Mouse (Mus musculus) monocyte, adult 2 months (primary cell): ENCODE data around the gene Ankrd65.
"Not testable (repeated sequence)": the region's sequence is repeated elsewhere in the genome, so short reads cannot be mapped to it uniquely, and the experiment has no call there.

Experiments
- DNase-seq, 2 experiments: peaks; one replicate each; pipeline ENCODE4 v3.0.0; 2022; ENCODE audit warnings: low spot score in 2 of 2, low read depth in 1 of 2

Ankrd65 gene

DNA sequence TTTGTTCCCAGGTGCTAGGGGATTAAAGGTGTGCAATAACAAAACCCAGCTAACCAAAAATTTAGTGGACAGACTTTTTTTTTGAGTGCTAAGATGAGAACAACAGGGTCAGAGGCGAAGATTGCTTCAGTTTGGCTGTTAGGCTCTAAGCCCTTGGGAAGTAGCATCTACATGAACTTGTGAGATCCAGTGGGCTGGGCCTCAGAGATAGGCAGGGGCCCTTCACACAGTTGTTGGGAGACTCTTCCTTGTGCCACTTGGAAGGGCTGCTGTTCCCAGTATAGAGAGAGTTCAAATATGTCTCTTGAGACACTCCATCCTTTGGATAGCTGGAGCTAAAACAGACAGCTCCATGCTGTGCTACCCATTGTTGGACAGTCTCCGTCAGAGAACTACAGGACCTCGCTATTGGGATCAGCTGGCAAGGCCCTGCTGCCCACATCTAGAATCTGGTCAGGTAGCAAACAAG is at the start of gene Ankrd65:
Ankrd65 (plus strand) TSS at position 419 of the 469 bp plus-strand sequence.
- no peak for DNase-seq

DNA sequence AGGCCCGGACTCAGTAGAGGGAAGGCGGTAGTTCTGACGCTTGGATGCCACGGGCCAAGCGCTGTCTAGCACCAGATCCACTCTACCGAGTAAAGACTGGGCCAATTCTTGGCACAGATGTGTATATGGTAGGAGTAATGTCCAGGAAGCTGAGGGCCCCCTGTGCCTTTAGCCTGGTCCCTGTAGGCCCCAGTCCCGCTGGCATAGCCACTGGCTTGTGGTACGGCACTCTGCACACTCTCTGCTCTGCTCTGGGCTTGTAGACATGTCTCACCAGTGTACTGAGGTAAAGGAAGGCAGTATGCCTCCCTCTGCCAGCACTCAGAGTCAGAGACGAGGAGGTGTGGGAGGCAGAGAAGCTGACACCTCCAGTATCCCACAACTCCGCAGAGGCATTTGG is 49.6 kb upstream of the Ankrd65 start:
- DNase-seq = not testable (repeated sequence)

DNA sequence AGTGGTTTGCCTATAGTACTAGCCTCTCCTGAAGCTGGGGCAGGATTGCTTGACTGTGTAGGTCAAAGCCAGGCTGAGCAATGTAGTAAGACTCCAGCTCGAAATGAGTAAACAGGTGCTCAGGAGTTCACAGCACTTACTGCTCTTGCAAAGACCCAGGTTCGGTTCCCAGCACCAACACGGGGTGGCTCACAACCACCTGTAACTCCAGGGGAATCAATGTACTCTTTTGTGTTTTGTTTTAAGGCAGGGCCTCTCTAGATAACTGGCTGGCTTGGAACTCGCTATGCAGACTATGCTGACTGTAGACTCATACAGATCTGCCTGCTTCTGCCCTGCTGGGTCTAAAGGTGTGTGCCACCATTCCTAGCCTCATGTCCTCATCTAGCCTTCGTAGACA is 47.6 kb upstream of the Ankrd65 start:
- no peak for DNase-seq

DNA sequence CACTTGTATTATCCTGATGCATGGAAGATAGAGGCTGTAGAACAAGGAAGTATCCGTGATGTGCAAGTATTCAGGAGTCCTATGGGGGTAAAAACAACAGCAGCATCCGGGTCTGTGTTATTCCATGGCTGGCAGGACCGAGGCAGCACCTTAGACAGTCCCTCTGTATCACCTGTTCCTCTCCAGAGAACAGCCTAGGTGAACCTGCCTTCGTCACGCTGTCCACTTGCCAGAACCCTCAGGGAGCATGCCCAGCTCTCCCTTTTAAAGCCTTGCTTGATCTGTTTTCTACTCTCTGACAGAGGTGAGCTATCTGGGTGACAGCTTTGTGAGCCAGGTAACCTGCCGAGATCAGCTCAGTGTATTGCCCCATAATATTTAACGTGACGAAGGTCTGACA is 45.8 kb upstream of the Ankrd65 start:
- DNase-seq = no peak

DNA sequence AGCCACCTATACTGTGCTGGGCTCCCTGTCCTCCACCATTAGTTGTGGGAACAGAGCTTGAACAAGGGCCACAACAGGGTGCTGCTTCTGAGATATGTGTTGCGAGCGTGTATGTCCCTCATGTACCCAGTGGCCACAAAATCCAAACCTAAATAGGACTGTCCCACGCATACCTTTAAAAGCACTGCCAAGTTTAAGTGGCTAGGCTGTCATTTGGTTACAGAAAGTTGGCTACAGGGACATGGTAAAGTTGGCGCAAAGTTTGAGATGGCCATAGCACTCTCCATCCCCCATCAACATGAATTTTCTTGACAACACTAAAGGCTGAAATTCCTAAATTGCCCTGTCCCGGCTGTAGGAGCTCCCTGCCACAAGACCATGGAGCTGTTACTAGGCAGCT is 45.1 kb upstream of the Ankrd65 start:
- DNase-seq = no peak

DNA sequence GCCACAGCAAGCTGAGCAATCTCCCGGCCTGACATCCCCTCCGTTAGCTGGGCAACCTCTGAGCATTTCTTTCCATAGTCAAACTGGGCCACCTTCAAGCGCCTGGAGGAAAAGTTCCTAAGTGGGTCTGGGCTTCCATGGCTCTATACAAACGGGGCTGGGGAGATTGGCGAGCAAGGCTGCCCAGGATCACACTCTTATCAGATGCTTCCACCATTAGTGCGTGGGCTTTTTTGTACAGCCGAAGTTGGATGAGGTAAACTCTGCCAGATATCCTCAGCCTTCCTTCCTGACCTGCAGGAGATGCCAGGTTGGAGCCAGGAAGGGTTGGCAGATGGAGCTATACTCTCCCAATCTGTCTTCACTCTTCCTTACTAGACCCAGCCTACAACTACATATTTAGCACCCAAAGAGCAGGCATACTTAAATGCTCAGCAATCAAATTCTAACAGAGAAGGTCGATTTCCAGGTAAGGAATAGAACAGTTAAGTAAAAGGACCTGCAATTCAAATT is 44.1 kb upstream of the Ankrd65 start:
- DNase-seq = no peak

DNA sequence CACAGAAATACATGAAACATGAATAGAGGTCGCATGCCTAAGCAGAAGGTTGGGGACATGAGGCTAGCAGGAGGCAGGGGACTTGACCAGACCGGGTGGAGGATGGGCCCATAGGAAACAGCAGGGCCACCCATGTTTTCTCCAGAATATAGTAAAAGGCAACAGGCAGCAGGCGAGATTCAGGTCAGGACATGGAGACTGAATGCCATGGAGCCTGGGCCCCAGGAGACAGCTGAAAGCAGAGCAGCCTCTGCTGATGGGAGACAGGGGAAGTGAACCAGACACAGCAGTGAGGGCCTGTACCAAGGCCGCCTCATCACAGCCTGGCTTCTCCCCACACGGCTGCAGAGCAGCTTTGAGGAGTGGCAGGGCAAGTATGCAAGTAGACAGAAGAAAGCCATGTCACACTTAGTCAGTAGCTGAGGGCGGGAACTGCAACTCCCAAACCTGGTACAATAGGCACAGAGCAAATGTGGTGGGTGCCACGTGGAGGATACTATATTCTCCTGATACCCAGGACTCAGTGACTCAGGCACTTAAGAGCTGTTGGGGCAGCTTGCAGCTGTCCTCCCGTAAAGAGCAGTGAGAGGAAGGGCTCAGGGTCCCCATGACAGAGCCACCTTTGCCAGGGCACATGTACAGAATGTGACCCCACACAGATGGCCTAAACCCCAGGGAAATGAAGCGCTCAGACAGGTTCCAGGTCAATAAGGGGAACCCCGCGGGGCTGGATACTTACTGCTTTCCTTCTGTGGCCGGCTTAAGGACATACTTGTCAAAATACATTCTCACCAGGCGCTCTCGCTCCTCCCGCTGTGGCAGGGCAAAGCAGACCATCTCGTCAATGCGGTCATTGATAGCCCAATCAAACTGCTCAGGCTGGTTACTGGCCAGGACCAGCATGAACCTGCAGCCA is 43.4 kb upstream of the Ankrd65 start:
- DNase-seq = no peak

DNA sequence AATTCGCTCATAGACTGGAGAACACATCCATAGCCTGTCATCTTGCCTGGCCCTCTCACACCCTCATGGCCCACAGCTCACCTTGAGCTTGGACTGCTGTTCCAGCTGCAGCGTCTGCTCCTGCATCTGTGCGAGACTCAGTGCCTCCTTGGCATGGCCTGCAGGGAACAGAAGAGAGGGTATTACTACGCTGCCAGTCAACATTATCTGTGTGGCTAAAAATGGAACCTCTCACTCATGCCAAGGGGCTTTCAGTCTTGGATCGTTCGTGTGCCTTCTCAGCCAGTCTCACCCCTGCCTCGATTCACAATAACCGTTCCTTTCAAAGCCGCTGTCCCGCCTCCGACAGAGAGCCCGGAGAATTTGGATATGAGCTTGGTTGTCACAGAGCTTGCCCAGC is 33.2 kb upstream of the Ankrd65 start:
- DNase-seq = no peak

DNA sequence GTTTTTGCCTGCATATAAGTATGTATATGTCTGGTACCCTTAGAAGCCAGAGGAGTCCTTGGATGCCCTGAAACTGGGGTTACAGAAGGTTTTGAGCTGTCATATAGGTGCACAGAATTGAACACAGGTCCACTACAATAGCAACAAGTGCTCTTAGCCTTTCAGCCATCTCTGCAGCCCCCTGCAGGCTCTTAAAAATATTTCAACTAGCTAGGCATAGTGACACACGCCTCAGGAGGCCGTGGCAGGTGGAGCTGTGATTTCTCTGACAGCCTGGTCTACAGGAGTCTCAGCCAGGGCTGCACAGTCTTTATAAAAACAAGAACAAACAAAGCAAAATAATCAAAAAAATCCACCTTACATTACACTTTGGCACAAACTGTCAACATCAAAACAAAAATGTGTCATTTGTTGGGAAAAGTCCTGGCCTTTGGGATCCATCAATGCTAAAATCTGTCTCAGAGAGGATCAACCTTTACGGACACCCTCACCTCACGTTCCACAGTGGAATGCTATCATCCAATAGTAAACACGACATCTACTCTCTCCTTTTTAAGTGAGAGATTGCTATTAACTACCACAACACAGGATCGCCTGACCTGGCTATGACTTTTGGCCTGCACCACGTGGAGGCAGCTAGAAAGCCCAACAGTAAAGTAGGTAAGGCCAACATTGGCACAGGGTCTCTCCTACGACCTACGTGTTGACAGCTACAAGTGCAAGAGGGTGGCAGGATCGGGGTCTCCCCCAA is 30.2 kb upstream of the Ankrd65 start:
- DNase-seq = no peak

DNA sequence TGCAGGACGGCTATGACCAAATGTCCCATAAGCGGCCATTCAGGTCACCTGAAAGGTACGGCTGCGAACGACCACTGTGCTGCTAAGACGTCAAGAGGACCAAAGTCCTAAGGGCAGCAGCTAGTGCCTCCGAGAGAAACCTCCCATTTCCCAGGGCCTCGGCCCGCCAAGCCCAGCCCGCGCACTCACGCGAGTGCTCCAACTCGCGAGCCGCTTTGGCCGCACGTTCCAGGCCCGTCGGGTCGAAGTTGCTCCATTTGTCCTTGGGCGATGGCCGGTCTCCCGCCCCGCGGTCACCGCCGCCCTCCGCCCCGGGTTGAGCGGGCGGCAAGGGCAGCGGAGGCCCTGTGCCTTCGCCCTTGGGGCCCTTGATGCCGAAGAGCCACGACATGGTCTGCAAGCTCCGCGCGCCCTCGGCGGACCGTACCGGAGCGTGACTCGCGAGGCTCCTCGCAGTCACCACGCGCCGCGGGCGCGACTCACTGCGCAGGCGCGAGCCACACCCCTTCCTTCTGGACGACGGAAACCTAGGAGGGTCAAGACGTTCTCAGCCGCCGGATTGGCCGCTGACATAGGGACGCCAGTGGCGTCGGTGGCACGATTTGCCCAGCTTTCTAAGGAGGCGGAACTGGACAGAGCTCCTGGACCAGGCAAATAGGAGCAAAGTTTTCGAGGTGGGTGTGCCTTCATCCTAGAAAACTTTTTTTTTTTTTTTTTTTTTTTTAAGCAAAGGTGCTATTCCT is 29.5 kb upstream of the Ankrd65 start, which contains the start of gene Atad3a:
Atad3a (minus strand) TSS at position 481 of the 743 bp plus-strand sequence.
- peak; percentile 93 to 96 for DNase-seq

DNA sequence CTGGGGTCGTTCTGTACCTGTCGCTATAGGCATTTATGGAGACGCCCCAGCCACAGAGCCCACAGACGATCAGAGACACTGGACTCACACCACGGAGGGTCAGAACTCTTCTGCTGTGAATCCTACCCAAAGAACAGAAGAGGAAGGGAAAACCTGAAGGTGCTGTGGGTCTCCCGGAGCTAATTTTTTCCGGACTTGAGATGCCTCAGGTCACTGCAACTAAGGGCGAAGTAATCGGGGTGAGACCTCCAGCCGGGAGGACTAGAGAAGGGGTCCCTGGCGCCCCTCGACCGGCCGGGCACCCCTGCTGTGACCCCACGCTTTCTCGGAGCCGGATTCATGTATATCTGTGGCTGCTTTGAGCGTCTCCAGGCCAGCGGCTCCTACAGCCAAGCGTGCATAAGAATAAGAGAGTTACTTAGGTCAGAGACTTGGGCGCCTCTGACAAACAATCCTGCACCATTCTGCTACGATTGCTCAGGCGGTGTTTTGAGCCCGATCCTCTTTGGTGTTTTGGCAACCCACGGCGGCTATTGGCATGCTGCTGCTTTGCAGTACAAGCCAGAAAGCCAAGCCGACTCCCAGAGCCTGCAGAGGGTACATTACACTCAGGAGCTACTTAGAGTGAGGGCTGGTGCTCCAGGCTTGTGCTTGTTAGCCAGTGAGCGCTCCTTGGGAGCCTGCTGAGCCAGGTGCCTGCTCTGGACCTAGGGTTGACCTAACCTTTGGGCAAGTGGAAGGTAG is 28.7 kb upstream of the Ankrd65 start:
- DNase-seq = no peak

DNA sequence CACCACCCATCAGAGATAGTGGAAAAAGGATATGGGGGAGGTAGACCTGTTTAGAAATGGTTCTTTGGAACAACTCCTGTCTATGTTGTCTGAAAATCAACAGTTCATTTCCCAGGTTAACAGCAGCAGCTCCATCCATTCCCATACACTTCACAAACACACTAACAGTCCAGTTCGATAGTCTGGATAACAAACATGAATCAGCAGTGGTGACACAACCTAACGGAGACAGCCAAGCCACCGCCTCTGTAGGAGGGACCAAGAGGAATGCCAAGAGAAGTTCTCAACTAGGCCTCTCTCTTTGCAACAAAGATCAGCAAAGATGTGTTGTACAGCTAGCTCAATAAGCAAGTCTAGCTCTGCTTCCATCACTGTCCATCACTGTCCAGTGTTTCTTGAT is 27.9 kb upstream of the Ankrd65 start:
- no peak for DNase-seq

DNA sequence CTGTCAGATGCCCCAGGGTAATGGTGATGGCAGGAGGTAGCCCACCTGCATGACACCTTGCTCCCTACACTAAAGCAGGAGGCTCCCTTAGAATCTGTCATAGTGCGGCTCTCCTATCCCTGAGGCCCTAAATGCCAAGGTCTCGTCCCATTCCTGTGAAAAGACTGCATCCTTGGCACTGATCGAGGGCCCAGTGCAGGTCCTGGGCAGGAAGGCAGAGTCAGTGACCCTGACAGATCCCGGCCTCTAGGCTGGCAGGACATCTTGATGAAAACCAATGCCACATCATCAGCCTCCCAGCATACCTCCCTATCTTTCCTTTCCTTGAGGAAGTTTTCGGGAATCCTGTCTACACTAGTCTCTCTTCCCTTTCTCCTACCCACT is 20.8 kb upstream of the Ankrd65 start:
- DNase-seq = no peak

DNA sequence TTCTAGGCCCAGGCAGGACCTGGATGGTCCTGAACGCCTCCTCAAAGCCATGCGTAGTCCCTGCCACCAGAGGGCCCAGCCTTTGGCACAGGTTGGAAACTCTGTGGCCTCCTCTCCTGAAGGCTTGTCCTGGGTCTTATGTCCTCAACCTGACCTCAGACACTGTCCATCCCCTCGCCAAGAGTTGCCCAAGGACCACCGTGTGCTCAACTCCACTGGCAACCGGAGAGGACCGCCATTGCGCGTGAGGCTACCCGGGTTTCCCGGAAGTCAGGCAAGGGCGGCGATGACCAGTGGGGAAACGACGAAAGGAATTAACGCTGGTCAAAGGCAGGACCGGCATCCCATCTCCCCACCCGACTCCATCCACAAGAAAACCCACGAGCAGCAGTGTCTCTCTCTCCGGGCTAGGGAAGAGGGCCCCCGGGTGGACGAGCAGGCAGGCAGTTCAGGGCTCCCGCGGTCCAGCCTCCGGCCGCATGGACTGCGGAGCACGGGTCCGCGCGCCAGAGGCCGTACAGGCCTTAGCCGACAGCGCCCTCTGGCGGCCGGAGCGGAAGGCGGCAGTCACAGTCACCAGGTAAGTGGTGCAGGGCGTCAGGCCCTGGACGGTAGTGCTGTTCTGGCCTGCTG is 20.2 kb upstream of the Ankrd65 start:
- DNase-seq = peak; percentile 63 to 81

DNA sequence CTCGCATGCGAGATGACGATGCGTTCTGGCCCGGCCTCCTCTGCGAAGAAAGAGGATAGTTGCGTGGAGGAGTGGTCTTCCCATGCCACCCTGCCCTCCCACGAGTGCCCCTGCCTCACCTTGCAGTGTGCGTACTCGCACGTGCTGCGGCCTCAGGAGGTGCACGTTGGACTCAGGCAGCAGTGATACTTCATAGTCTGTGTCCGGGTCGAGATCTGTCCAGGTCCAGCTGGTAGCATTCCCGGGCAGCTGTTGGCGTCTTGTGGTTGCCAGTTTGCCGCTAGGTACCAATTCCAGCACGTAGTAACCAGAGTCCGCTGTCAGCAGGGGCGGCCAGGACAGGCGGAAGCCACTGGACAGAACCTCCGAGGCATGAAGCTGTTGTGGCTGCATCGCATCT is 19.6 kb upstream of the Ankrd65 start:
- no peak for DNase-seq

DNA sequence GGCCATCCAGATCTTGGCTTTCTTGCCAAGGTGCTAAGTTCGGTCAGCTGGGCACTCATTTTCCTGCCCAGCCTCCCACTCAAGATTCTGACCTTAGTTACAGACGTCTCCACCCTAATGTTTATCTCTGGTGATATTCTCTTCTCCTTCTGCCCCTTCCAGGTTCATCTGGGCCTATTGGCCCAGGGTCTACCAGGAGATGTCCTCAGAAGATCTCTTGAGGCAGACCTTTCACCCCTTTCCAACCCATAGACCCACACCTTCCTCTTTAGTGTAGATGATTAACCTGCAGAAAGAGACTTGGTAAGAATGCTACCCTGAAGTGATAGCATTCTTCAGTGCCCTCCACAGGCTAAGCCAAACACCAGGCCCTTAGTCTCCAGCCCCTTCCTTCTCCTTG is 18.5 kb upstream of the Ankrd65 start:
- DNase-seq = no peak

DNA sequence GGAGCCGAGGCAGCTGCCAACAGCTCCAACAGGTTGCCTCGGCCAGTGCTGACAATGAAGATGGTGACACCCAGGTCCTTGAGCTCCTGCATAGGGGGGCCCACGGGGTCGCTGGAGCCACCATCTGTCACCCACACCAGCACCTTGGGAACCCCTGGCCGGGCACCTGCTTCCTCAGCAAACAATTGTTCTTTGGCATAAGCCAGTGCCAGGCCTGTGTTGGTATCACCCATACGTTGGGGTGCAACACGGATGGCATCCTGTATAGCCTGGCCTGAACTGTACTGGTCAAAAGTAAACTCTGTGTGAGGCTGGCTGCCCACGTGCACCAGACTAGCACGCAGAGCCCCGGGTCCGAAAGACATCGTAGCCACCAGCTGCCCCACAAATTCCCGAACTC is 17.5 kb upstream of the Ankrd65 start:
- DNase-seq = no peak

DNA sequence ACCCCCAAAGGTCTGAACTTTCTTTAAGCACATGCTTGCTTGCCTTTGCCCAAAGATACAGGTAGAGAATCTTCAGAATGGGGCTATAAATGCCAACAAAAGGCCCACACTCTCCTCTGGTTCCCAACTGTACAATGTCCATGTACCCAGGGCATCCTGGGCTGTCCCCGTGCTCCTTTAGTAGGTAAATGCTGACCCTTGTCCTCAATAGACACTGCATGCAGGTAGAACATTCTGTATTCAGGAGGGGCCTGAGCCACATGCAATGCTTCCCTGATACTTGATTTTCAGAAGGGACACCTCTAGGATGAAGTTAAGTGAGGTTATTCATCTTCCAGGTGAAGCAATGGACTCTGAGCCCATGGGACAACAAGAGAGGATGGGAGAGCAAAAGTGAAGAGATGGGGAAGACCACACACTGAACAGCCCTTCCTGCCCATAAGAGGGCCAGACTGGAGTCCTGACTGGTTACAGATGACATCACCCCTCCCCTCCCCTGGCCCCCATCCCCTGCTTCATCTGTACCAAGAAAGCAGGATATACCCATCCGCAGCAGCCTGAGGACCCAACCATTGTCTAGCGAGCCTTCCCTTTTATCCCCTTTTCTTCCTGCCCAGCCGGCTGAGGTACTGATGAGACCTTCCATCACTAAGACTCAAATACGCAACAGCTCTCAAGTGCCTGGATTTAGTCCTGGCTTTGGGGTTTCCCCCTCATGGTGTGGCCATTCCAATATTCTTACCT is 16.7 kb upstream of the Ankrd65 start:
- no peak for DNase-seq

DNA sequence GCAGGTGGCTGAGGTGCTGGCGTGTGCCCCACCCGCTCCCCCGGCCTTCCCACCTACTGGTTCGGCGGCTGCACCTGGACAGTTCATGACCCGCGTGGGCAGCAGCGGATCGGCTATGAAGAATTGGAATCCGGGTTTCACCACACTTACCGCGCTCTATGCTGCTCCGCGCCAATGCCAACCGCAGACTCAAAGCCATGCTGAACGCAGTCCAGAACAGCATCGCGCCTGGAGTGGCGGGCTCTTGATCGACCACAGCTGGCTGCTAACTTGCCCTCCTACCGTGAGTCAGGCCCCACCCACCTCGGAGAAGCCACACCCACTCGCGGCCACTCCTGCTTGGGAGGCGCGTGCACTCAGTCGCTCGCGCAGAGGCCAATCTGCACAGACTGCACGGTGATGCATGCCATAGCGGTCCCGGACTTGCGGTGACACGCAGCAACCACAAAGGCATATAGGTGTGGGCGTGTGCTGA is 15.9 kb upstream of the Ankrd65 start, which contains the start of gene Vwa1:
Vwa1 (minus strand) TSS at position 419 of the 475 bp plus-strand sequence.
- no peak for DNase-seq
